Mouse (Mus musculus) erythroid progenitor cell, adult 5-6 weeks (primary cell): Measurements from ENCODE around the gene Ubxn6. TPM values are rescaled to one million over a fixed set of nuclear protein-coding genes. Genes with fewer than 3 reads are reported as not detected.
"Not testable (repeated sequence)": the region's sequence is repeated elsewhere in the genome, so short reads cannot be mapped to it uniquely, and the experiment has no call there.

Source experiments
- ATAC-seq: replicated peaks from 2 replicates; pipeline ENCODE4 v1.8.0; 2016; ENCODE audit warnings: moderate number of reproducible peaks, mild to moderate bottlenecking, moderate TSS enrichment, inconsistent platforms; ENCODE audit not compliant: poor library complexity, low FRiP score, severe bottlenecking
- total RNA-seq, 2 experiments: library from RNA; stranded (forward) in 1 of 2; stranded (reverse) in 1 of 2; fragments of 150-400 nt in 1 of 2; fragments of 186-747, 209-891 nt in 1 of 2; gene quantifications; 2 replicates each; pipeline versions ENCODE4 v1.2.3 to v1.2.4; 2015 to 2017; ENCODE audit warnings: low replicate concordance in 2 of 2

The Ubxn6 gene
- total RNA-seq (2015; ENCODE audit: low replicate concordance) (4.7 and 8.4 TPM in 2 replicates), total RNA-seq (2017; ENCODE audit: low replicate concordance) (1.9 and 5.6 TPM in 2 replicates)

DNA sequence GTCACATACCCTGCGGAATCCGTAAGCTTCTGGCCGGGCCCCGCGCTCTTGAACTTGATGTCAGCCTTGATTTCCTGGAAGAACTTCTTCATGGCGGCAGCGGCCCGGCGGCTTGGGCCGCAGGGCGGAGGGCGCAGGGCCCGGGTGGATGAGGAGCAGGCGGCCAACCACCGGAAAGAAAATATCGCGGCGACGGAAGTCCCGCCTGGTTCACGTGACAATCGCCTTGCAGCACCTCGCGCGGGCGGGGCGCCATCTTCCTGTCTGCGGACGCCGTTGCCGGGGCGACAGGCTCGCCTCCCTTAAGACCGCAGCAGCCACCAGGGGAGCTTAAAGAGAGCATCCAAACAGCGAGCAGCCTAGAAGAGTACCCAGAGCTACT lies at the start of gene Ubxn6:
Gene Ubxn6 (minus strand): TSS at position 202 of the 382 bp plus-strand sequence.
- ATAC-seq: peak; percentile 61

DNA sequence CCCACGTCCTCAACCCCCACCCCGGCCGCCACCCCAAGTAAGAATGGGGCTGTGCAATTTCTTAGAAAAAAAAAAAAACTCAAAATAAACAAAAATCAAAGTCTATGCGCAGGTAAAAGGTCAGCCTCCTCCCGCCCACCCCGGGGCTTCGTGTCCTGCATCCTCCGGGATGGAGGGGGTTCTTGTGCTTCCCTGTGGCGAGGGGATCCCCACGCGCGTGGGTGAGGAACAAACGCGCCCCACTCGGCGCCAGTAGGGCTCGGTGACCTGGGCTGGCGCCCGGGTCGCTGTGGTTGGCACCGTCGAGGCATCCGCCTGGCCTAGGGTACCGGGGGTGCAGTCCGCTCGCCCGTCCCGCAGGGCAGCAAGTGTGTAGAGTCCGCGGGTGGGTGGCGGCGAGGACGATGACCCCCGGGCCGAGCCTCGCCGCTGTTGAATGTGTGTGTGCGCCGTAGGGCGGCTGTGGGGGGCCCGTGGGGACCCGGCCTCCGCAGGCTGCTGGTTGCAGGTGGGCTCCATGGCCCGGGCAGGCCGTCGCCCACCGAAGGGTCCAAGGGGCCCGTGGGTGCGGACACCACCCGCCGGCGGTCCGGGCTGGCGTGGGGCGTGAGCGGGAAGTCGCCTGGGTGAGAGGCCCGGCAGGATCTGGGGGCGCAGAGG lies 49.0 kb upstream of the Ubxn6 start:
- no peak for ATAC-seq

DNA sequence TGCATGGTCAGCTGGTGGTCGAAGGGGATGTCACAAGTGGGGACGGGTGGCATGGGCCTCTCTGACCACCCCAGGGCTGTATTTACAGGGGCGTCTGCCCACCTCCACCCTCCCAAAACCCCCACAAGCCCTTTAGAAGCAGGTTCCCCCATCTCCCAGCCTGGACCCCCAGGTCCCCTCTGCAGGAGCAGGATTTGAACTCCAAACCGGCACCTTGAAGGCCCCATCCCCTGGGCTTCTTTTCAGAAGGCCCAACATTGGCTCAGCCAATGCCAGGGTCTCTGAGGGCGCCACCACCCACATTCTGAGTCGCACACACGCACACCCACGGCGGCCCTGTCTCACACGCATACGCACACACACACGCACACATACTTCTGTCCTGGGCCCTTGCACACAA lies 48.3 kb upstream of the Ubxn6 start:
- ATAC-seq: no peak

DNA sequence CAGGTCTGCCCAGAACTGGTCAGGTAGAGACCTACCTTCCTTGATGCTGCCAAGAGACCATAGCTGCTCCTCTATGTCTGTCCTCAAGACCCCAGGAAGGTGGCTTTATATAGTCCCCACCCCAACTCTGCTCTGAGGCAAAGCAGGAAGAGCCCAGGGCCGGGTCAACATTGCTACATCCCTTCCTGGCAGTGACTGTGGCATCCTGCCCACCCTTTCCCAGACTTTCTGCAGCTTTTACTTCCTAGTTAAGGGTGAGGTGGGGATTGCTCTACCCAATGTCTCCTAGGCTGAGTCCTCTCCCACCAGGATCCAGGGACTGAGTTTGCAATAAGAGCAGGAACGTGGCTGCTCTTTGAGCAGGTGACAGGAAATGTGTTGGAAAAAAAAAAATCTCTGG lies 47.0 kb upstream of the Ubxn6 start, which contains the start of gene Lrg1:
Gene Lrg1 (minus strand): TSS at position 176 of the 400 bp plus-strand sequence.
- ATAC-seq: no peak

DNA sequence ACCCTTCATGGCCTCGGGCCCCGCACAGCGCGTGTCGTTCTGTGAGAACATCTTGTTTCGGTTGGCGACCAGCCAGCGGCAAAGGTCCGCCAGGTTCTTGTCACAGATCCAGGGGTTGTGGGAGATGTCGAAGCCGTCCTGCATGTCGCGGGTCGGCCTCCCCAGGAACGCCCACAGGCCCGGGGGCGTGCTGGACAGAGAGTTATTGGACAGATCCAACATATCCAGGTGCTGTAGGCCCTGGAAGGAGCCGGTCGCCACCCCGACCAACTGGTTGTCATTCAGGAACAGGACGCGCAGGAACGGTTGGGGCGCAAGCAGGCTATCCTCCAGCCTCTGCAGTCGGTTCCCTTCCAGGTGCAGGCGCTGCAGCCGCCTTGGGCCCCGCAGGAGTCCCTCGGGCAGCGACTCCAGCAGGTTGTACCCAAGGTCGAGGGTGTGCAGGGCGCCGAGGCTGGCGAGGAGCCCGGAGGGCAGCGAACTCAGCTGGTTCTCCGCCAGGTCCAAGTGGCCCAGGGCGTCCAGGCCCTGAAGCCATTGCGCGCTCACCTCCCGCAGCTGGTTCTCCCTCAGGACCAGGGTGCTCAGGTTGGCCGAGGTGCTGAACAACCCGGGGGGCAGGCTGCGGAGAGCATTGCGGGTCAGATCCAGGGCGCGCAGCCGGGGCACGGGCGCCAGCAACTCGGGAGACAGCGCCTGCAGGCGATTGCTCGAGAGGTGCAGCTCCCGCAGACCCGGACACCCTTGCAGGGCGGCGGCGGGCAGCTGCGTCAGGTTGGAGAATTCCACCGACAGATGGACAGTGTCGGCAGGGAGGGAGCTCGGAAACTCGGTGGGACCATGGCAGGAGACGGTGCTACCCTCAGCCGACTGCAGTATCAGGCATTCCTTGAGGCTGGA lies 45.4 kb upstream of the Ubxn6 start:
- ATAC-seq: no peak

DNA sequence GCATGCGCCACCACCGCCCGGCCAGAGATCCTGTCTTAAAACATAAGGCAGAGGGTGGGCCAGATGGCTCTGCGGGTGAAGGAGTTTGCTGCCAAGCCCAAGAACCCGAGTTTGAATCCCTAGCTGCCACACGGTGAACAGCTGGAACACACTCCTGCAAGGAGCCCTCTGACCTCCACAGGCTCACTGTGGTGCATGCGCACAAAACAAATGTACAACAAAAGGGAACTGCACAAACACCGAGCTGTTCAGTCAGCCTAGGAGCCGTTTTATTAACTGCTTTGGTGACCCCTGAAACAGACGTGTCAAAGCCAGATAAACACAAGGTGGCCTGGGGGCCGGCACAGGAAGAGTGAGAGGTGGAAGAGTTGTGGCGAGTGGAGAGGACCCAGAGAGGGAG lies 44.6 kb upstream of the Ubxn6 start:
- ATAC-seq: no peak

DNA sequence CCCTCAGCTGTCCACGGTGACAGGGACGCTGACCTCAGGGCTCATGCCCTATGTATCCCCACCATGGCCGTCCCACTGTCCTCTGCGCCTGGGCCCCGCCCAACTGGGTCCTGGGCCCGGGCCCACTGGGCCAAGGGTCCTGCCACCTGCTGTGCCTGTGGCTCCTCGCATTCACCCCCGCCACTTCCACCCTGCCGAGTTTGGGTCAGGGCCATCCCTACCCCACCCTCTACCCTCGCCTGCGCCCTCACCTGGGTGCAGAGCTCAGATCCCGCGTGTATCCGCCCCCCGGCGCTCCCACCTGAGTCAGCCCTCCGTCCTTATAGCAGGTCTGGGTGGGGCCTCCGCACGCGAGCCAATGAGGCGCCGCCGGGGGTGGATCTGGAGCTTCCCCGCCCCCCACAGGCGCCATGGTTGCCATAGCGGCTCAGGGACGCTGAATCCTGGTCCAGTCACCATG lies 42.5 kb upstream of the Ubxn6 start, which contains the start of gene Plin5:
Gene Plin5 (minus strand): TSS at position 346 of the 460 bp plus-strand sequence.
- ATAC-seq: no peak

DNA sequence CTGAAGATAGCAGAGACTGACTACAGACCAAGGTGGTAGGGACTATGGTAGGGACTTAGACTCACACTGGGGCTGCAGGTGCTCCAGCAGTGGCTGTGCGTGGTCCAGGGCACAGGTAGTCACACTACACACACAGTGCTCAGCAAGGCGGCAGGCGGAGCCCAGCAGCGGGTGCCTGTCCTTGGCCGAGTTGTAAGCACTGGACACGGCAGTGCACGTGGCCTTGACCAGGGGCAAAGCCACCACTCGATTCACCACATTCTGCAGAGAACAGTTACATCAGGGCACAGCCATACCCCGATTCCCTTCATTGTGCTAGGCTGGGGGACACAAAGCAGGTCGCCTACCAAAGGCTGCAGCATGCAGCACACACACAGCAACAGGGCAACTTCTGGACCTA lies 41.4 kb upstream of the Ubxn6 start:
- no peak for ATAC-seq

DNA sequence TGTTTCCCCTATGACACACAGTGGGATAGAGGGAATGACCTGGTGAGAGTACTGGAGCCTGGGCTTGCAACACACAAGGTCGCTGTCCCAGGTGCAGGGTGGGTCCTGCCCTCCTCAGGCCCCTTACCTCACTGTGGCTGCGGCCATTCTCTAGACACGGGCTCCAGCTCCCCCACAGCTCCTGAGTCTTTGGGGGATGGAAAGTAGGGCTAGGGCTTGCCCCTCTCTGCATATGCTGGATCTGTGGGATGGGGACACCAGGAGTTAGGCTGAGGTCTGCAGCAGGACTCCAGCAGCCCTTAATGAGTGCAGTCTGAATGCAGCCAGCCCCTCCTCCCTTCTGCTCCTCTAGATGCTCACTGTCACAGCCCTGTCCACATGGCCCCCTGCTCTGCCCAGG lies 37.9 kb upstream of the Ubxn6 start:
- no peak for ATAC-seq

DNA sequence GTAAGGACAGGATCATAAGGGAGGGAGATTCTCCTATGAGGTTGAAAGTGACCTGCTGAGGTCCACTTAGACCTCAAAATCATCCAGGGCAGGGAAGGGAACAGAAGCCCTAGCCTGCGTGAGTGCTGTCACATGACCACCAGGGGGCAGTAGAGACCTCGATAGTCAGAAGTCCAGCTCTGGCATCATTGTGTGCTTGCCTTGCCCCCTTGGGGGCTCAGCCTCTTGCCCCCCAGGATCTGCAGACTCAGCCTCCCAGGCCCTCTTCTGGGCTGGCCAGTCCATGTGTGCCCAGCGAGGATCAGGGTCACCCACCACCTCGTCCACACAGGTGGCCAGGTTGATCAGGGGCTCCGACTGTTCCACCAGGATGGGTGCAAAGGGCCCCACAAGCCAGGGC lies 37.0 kb upstream of the Ubxn6 start:
- peak; percentile 64 for ATAC-seq

DNA sequence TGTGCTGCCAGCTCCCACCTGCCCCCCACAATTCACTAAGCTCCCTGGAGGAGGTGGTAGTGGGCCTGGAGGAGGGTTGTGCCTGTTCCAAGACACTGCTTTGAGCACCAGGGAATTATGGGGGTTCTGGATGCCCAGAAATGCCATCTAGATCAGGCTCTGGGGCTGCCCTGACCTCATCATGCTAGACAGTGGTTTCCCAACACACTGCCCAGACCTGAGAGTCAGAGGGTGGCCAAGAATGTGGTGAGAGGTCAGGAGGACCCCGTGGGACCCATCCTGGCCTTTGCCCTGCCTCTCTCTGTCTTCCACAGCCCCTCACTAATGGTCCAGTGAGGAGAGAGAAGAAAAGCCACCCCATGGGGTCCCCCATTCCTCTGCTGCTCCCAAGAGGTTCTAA lies 36.2 kb upstream of the Ubxn6 start:
- ATAC-seq: no peak

DNA sequence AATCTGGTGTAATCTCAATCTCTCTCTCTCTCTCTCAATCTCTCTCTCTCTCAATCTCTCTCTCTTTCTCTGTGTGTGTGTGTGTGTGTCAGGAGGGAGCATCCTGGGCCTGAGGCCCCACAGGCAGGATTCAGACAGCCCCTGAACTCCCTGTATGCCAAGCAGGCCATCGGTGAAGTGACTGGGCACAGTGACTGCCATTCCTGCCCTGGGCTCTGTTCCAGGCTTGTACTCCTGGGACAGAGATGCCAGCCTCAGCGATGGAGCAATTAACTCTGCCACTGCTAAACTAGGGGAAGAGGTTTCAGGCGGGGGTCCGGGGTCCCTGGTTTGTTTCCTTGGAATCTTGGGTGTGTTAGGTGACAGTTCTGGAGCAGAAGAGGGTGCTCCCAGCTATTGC lies 35.7 kb upstream of the Ubxn6 start:
- no peak for ATAC-seq

DNA sequence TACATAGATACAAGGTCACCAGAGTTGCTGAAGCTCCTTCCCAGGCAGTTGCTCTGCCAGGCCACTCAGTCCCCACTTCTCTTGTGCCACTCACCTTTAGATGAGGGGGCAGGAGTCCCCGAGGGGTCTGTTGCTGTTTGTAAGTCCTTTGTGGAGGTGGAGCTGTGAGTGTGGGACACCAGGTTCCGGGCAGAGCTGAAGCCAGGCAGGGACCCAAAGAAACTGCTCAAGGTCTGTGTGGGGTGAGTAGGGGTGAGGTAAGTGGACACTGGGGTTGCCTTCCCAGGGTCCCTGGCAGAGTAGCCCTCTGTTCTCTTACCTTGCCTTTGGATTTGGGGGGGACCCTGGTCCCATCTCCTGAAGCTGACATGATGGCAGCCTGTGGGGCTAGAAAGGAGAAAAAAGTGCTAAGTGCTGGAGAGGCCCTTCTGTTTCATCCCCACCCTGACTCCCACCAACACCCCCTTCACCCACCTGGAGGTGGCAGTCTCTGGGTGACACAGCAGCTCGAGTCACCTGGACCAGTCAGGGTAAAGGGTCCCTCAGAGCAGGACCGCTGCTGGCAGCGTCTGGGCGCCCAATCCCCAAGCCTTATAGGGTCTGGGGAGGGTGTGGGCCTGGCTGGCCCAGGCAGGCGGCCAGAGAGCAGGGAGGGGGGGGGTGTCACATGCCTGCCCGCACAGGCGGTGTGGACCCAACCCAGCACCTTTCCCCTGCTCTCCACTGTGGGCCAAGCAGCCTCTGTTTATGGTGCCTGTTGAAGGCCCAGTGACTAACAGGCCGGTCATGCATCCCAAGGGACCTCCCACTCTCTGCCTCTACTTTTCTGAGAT lies 34.6 kb upstream of the Ubxn6 start, which contains the start of gene Plin4:
Gene Plin4 (minus strand): TSS at position 585 of the 833 bp plus-strand sequence.
- no peak for ATAC-seq

DNA sequence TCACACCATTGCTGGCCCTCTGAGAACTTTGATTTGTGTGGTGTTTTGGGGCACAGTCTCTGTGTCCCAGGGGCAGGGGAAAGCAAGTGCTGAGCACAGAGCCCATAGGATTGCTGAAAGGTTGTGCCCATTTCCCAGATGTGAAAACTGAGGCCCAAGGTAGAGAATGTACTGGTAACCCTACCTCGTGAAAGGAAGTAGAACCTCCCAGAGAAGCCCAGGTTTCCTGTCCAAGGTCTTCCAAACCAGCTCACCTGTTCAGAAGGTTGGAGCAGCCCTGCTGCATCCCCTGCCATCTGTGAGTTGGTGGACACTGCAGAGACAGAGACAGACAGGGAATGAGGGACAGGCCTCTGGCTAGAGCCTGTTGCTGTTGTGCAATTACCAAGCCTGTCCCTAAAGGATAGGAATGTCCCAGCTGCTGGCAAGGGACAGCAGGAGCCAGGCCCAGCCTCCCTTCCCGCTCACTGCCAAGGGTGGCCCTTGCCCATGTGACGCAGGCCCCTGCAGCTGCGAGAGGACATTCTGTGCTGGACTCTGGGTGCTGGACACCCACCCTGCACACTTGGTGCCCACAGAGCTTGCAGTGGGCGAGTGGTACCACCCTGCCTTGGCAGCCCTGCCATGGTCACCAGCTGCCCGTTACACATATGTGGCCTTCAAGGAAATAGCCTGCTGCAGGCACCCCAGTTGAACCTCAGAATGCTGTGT lies 33.7 kb upstream of the Ubxn6 start:
- ATAC-seq: no peak

DNA sequence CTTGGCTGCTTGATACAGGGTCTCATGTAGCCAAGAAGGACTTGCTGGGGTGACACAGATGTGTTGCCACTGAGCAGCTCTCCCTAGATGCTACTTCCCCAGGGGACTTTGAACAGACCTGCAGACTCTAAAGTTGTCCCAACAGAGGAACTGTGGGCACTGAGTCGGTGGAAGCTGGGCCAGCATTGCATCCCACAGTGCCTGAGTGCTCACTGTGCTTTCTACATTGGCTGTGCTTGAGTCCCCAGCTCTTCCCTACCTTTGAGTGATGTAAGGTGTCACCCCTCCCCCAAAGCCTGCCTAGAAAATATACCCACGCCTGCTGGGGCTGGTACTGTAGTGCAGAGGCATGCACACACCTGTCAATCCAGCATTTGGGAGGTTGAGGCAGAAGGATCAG lies 32.9 kb upstream of the Ubxn6 start:
- ATAC-seq: no peak

DNA sequence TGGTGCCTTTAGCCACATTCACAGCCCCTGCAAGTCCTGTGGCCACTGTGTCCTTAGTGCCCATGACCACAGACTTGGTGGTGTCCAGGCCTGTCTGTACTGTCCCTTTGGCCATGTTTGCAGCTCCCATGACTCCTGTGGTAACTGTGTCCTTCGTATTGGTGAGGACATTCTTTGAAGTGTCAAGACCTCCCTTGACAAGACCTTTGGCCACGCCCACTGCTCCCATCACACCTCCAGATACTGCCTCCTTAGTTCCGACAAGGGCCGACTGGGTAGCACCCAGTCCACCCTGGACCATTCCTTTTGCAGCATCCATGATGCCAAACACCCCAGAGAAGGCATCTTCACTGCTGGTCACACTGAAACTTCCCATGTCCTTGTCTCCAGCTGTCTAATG lies 32.2 kb upstream of the Ubxn6 start:
- ATAC-seq: no peak

DNA sequence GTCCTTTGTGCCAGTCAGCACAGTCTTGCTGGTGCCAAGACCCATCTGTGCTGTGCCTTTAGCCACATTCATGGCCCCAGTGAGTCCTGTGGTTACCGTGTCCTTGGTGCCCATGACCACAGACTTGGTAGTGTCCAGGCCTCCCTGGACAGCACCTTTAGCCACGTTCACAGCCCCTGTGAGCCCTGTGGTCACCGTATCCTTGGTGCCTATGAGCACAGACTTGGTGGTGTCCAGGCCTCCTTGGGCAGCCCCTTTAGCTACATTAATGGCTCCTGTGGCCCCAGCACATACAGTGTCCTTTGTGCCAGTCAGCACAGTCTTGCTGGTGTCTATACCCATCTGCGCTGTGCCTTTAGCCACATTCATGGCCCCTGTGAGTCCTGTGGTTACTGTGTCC lies 31.6 kb upstream of the Ubxn6 start:
- not testable (repeated sequence) for ATAC-seq

DNA sequence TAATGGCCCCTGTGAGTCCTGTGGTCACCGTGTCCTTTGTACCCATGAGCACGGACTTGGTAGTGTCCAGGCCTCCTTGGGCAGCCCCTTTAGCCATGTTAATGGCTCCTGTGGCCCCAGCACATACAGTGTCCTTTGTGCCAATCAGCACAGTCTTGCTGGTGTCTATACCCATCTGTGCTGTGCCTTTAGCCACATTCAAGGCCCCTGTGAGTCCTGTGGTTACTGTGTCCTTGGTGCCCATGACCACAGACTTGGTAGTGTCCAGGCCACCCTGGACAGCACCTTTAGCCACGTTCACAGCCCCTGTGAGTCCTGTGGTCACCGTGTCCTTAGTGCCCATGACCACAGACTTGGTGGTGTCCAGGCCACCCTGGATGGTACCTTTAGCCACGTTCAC lies 30.0 kb upstream of the Ubxn6 start:
- ATAC-seq: not testable (repeated sequence)
